Mouse (Mus musculus): ENCODE results near the gene Il6ra.

DNA sequence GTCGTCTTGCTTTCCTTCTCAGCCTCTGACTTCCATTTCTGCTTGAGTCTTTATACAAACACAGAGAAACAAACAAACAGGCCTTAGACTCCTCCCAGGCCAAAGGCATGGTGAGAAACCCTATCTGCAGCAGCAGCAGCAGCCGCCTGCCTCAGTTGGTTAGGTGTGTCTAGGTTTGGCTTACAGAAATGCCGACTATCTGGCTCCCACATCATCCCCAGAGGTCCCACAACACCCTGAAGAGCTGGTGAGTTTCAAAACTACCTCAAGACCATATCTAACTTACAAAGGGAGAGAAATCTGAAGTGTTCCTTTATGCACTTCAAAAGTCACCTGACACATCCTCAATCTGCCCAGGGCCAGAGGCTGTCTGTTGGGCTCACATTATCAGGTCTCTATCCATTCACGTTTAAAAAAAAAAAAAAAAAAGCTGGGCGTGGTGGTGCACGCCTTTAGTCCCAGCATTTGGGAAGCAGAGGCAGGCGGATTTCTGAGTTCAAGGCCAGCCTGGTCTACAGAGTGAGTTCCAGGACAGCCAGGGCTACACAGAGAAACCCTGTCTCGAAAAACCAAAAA is 41.6 kb downstream of the Il6ra start:
- TF ChIP-seq USF1 (IDR thresholded peaks at IDR 0.05; ENCODE audit: low read depth) (no peak), POLR2AphosphoS2 (IDR thresholded peaks at IDR 0.05; ENCODE audit: insufficient read length, low read depth) (no peak), POLR2A (IDR thresholded peaks at IDR 0.05; ENCODE audit: insufficient read length, low read depth) (no peak), SRF (IDR thresholded peaks at IDR 0.05; ENCODE audit: control insufficient read depth, insufficient read length, low read depth) (no peak), E2F4 (IDR thresholded peaks at IDR 0.05; ENCODE audit: insufficient read depth) (no peak), TCF12 (IDR thresholded peaks at IDR 0.05; ENCODE audit: insufficient read depth, poor library complexity, severe bottlenecking) (no peak), MAX (IDR thresholded peaks at IDR 0.05; ENCODE audit: low read depth) (no peak)
